Mouse (Mus musculus) stomach, adult 2 months (tissue): ENCODE data around the gene 1700037H04Rik. TPM values are rescaled to one million over a fixed set of nuclear protein-coding genes. Genes with fewer than 3 reads are reported as not detected.

Source experiments
- polyA plus RNA-seq: library from polyadenylated mRNA; depleted of rRNA; stranded (reverse); fragments of >200 nt; gene quantifications from 2 replicates; pipeline ENCODE4 v1.2.3, GENCODE M21; 2012; rRNA removed

1700037H04Rik gene
- polyA plus RNA-seq: 37.6 and 53.3 TPM in 2 replicates

GRCm38 (mm10) chr2:131159938-131160581, at the start of gene 1700037H04Rik:
Gene 1700037H04Rik (minus strand): TSS chr2:131160081.

GRCm38 (mm10) chr2:131206778-131207177, 46.9 kb upstream of the 1700037H04Rik start, which contains the start of gene Ap5s1:
Gene Ap5s1 (plus strand): TSS chr2:131207078.

GRCm38 (mm10) chr2:131186771-131187601, 27.1 kb upstream of the 1700037H04Rik start, which contains the start of the genes Cdc25b and Spef1:
Gene Cdc25b (plus strand): TSS chr2:131186949.
Gene Spef1 (minus strand): TSS chr2:131187282.

GRCm38 (mm10) chr2:131179990-131180587, 20.2 kb upstream of the 1700037H04Rik start, which contains the start of gene Cenpb:
Gene Cenpb (minus strand): TSS chr2:131180067.

GRCm38 (mm10) chr2:131132930-131133547, 26.8 kb downstream of the 1700037H04Rik start, which contains the start of gene Gm11037:
Gene Gm11037 (plus strand): TSS chr2:131133497.

GRCm38 (mm10) chr2:131127161-131127730, 32.6 kb downstream of the 1700037H04Rik start, which contains the start of gene Hspa12b:
Gene Hspa12b (plus strand): TSS chr2:131127280.

Other genes with a start within 250 kb of the 1700037H04Rik start
- gene Gfra4, start 117.0 kb downstream of the 1700037H04Rik start, polyA plus RNA-seq: 30.7 and 65.3 TPM in 2 replicates
- 35.6 and 43.1 TPM in 2 replicates for gene Adam33, start 96.3 kb downstream of the 1700037H04Rik start, polyA plus RNA-seq
- 1.8 and 2.0 TPM in 2 replicates for gene Siglec1, start 73.3 kb downstream of the 1700037H04Rik start, polyA plus RNA-seq
- 4.9 and 6.4 TPM in 2 replicates for gene Hspa12b, start 32.8 kb downstream of the 1700037H04Rik start, polyA plus RNA-seq
- gene Gm11037, start 26.6 kb downstream of the 1700037H04Rik start, polyA plus RNA-seq: not detected in 2 replicates
- 66.5 and 82.0 TPM in 2 replicates for gene Cenpb, start 20.0 kb upstream of the 1700037H04Rik start, polyA plus RNA-seq
- gene Cdc25b, start 26.9 kb upstream of the 1700037H04Rik start, polyA plus RNA-seq: 18.2 and 22.2 TPM in 2 replicates
- 6.9 and 10.8 TPM in 2 replicates for gene Spef1, start 27.2 kb upstream of the 1700037H04Rik start, polyA plus RNA-seq
- 25.0 and 38.9 TPM in 2 replicates for gene Ap5s1, start 47.0 kb upstream of the 1700037H04Rik start, polyA plus RNA-seq
- gene Mavs, start 74.0 kb upstream of the 1700037H04Rik start, polyA plus RNA-seq: 41.1 and 45.9 TPM in 2 replicates
- 2.9 and 4.1 TPM in 2 replicates for gene Pank2, start 102.4 kb upstream of the 1700037H04Rik start, polyA plus RNA-seq
- gene Rnf24, start 192.8 kb upstream of the 1700037H04Rik start, polyA plus RNA-seq: 0.39 and 0.81 TPM in 2 replicates